Mouse (Mus musculus) B cell, adult 67 days (primary cell): ENCODE results near the gene Tox4. TPM values are rescaled to one million over a fixed set of nuclear protein-coding genes. Genes with fewer than 3 reads are reported as not detected.

ENCODE experiments used
- total RNA-seq, 2 experiments: library from RNA; stranded (reverse); gene quantifications; 4 replicates each; pipeline ENCODE4 v1.2.4; 2023

The Tox4 gene
- 100 to 1,000 TPM; 110 to 120 TPM for total RNA-seq

DNA sequence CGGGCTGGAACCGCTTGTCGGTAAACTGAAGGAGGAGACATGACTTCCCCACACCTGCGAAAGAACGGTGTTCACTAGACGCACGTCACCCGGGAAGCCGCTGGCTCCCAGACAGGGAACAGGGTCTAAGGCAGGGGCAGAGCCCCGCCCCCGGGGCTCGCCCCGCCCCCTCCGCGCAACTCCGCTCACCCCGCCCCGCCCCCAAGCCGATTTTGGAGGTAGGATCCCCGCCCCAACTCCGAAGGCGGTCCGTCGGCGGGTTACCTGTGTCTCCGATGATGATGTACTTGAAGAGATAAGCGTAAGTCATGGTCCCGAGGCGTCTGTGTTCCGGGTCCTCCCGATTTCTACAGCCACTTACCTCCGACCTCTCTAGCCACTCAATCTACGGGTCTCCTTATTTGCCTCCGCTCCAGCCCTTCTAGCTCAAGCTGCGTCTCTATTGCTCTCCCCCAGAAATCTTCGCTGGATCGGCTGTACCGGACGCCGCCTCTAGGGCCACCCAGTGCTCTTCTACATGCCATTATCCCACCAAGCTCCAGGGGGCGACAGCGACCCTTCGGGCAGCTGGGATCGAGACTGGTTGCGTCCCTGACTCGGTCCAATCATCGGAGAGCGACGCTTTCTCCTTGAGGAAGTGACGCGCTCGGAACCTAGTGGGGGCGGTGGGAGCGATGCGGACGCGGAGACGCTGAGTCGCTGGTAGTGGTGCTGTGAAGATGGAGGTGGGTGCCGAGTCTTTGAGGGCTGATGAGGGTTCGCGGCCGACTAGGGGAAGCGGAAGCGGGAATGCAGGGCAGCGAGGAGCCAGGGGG, at the start of gene Tox4, which contains the start of gene Rab2b:
Tox4 (plus strand) TSS at position 215 of the 815 bp plus-strand sequence.
Rab2b (minus strand) TSS at position 614 of the 815 bp plus-strand sequence.

DNA sequence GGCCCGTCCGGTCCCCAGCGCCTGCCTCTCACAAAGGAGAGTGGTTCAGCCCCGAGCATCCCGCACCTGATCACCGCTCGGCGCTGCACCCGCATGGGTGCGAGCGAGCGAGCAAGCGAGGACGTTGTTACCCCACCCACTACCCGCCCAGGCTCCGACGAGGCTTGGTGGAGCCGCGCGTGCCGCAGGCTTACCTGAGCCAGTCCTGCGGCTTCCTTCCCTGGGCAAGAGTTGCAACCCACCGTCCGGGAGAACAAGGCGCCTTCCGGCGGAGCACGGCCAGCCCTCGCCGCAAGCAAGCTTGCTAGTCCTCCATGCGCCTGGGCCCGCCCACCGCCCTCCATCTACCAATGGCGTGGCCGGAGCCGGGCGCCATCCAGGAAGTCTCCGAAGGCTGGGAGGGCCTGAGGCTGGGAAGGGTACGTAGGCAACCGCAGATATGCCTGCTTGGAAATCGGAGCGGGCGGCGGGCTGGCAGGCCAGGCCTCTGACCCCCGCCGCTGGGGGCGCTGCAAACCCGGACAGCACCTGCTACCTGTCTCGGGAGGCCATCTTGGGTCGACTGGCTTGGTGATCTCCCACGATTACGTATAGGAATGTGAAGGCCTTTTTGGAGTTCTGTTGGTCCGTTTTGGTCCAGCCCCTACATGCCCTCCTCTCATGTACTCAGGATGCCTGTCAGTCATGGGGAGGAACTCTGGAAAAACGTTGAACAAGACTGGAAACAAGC, 21.3 kb upstream of the Tox4 start, which contains the start of gene Chd8:
Chd8 (minus strand) TSS at position 297 of the 730 bp plus-strand sequence.

GRCm38 (mm10) chr14:52304644-52305271, 25.8 kb downstream of the Tox4 start, which contains the start of gene Mettl3:
Gene Mettl3, minus strand, starts transcription at chr14:52305128.

GRCm38 (mm10) chr14:52327910-52328812, 49.2 kb downstream of the Tox4 start, which contains the start of gene Sall2:
Gene Sall2, minus strand, starts transcription at chr14:52328762.

Other genes with a start within 250 kb of the Tox4 start
- gene Olfr221, start 236.7 kb upstream of the Tox4 start, total RNA-seq, result not detected
- gene Hnrnpc, start 175.1 kb upstream of the Tox4 start, total RNA-seq, result 100 to 1,000 TPM; 383 to 402 TPM
- gene Rpgrip1, start 168.4 kb upstream of the Tox4 start, total RNA-seq, result 10 to 100 TPM; 43.9 to 52.4 TPM
- 10 to 100 TPM; 74.7 to 77.2 TPM for gene Supt16, start 81.7 kb upstream of the Tox4 start, total RNA-seq
- gene Chd8, start 21.4 kb upstream of the Tox4 start, total RNA-seq, result 100 to 1,000 TPM; 291 to 342 TPM
- gene Rab2b, start 399 bp downstream of the Tox4 start, total RNA-seq, result 10 to 100 TPM; 16.8 to 21.7 TPM
- gene Mettl3, start 26.0 kb downstream of the Tox4 start, total RNA-seq, result 10 to 100 TPM; 73.7 to 98.8 TPM
- gene Sall2, start 49.6 kb downstream of the Tox4 start, total RNA-seq, result under 1 TPM in 1 of 2 experiments, not detected in 1; 0.09 TPM
- not detected for gene Olfr1513, start 77.3 kb downstream of the Tox4 start, total RNA-seq
- gene Olfr1512, start 100.0 kb downstream of the Tox4 start, total RNA-seq, result not detected
- gene Olfr1511, start 118.2 kb downstream of the Tox4 start, total RNA-seq, result not detected
- gene Olfr1510, start 135.2 kb downstream of the Tox4 start, total RNA-seq, result not detected
- not detected for gene Olfr1509, start 163.8 kb downstream of the Tox4 start, total RNA-seq
- not detected for gene Olfr1508, start 188.3 kb downstream of the Tox4 start, total RNA-seq
- not detected for gene Olfr1507, start 216.6 kb downstream of the Tox4 start, total RNA-seq